Mouse (Mus musculus) cortical plate, adult 2 months (tissue): ENCODE results near the gene Cavin4.

ENCODE experiments used
- CTCF ChIP-seq: fragments of 200-500 bp; IDR thresholded peaks from 2 replicates; pipeline ENCODE4 v1.5.1; 2011; ENCODE audit warnings: mild to moderate bottlenecking, control low read depth, low read length; ENCODE audit not compliant: insufficient read depth; ENCODE audit errors: extremely low read depth
- POLR2A ChIP-seq: fragments of 200-500 bp; IDR thresholded peaks from 2 replicates; pipeline ENCODE4 v1.6.1; 2011; ENCODE audit warnings: mild to moderate bottlenecking, low read length, control low read depth; ENCODE audit not compliant: insufficient read depth; ENCODE audit errors: extremely low read depth

- TF ChIP-seq CTCF (no peak), POLR2A (no peak)
Measured at GRCm38 (mm10) chr4:48615483-48615882, 47.8 kb upstream of the Cavin4 start.
